Mouse (Mus musculus): ENCODE results near the gene Glp1r. TPM values are rescaled to one million over a fixed set of nuclear protein-coding genes. Genes with fewer than 3 reads are reported as not detected.

The Glp1r gene
- polyA plus RNA-seq, 1 experiment from 2014 or later, result 0.34 TPM

GRCm38 (mm10) chr17:30907577-30907976, 6.0 kb downstream of the Glp1r start:
- WGBS, result 46% methylated on average over 4 of the region's 4 CpGs
- H3K27me3 ChIP-seq (replicated peaks; ENCODE audit: control insufficient read depth, insufficient read depth, low read length), result peaks cover 15% of the 10 kb centered on the region
- H3K4me3 ChIP-seq (ENCODE audit: low read length), result no peak overlapping the region
- H3K9ac ChIP-seq (ENCODE audit: low read depth, low read length), result no peak overlapping the region
- H3K27ac ChIP-seq (ENCODE audit: low read length), result no peak overlapping the region
- peaks cover 9% of the 10 kb centered on the region; the same call in 1 of the 2 replicates for H3K4me1 ChIP-seq (ENCODE audit: control insufficient read depth, insufficient read depth, low read length)
- ATAC-seq, result no peak
- no peaks in the 10 kb centered on the region for H3K36me3 ChIP-seq (ENCODE audit: control insufficient read depth, insufficient read depth, low read length)
- H3K4me2 ChIP-seq (ENCODE audit: low read depth, low read length), result no peak overlapping the region
- H3K9me3 ChIP-seq (ENCODE audit: control insufficient read depth, low read length), result no peaks in the 10 kb centered on the region

GRCm38 (mm10) chr17:30910866-30911731, 9.5 kb downstream of the Glp1r start:
- 40% methylated on average over 27 of the region's 27 CpGs for WGBS

GRCm38 (mm10) chr17:30911732-30912088, 10.1 kb downstream of the Glp1r start:
- H3K9ac ChIP-seq (ENCODE audit: low read depth, low read length), result no peak overlapping the region
- no peaks in the 10 kb centered on the region for H3K36me3 ChIP-seq (ENCODE audit: control insufficient read depth, insufficient read depth, low read length)
- peaks cover 2% of the 10 kb centered on the region for H3K27me3 ChIP-seq (replicated peaks; ENCODE audit: control insufficient read depth, insufficient read depth, low read length)
- H3K4me2 ChIP-seq (ENCODE audit: low read depth, low read length), result no peak overlapping the region
- ATAC-seq, result no peak
- 17% methylated on average over 8 of the region's 8 CpGs for WGBS
- H3K4me3 ChIP-seq (ENCODE audit: low read length), result no peak overlapping the region
- H3K27ac ChIP-seq (ENCODE audit: low read length), result no peak overlapping the region
- peaks cover 9% of the 10 kb centered on the region; the same call in 1 of the 2 replicates for H3K4me1 ChIP-seq (ENCODE audit: control insufficient read depth, insufficient read depth, low read length)
- H3K9me3 ChIP-seq (ENCODE audit: control insufficient read depth, low read length), result no peaks in the 10 kb centered on the region

More at GRCm38 (mm10) chr17:30910866-30911731, 9.5 kb downstream of the Glp1r start:
- Histone ChIP-seq H3K27me3 (replicated peaks; ENCODE audit: control insufficient read depth, insufficient read depth, low read length) (peaks cover 2% of the 10 kb centered on the region), H3K36me3 (ENCODE audit: control insufficient read depth, insufficient read depth, low read length) (no peaks in the 10 kb centered on the region), H3K27ac (ENCODE audit: low read length) (no peak overlapping the region), H3K4me3 (ENCODE audit: low read length) (no peak overlapping the region), H3K4me1 (ENCODE audit: control insufficient read depth, insufficient read depth, low read length) (peaks cover 9% of the 10 kb centered on the region; the same call in 1 of the 2 replicates), H3K9ac (ENCODE audit: low read depth, low read length) (no peak overlapping the region), H3K4me2 (ENCODE audit: low read depth, low read length) (no peak overlapping the region), H3K9me3 (ENCODE audit: control insufficient read depth, low read length) (no peaks in the 10 kb centered on the region)
- 0 out of 2 replicates have a peak, but pooled peaks have one; percentile 26 for ATAC-seq

- peaks cover 2% of the 10 kb centered on the region for H3K27me3 ChIP-seq (replicated peaks; ENCODE audit: control insufficient read depth, insufficient read depth, low read length)
- WGBS, result 48% methylated on average over 5 of the region's 5 CpGs
- peaks cover 9% of the 10 kb centered on the region; the same call in 1 of the 2 replicates for H3K4me1 ChIP-seq (ENCODE audit: control insufficient read depth, insufficient read depth, low read length)
- H3K4me3 ChIP-seq (ENCODE audit: low read length), result no peak overlapping the region
- H3K9ac ChIP-seq (ENCODE audit: low read depth, low read length), result no peak overlapping the region
- no peak overlapping the region for H3K27ac ChIP-seq (ENCODE audit: low read length)
- no peaks in the 10 kb centered on the region for H3K36me3 ChIP-seq (ENCODE audit: control insufficient read depth, insufficient read depth, low read length)
- H3K9me3 ChIP-seq (ENCODE audit: control insufficient read depth, low read length), result no peaks in the 10 kb centered on the region
- ATAC-seq, result no peak
- no peak overlapping the region for H3K4me2 ChIP-seq (ENCODE audit: low read depth, low read length)
These were observed 10.9 kb downstream of the Glp1r start for GRCm38 (mm10) chr17:30912536-30912935.

- no peaks in the 10 kb centered on the region for H3K9me3 ChIP-seq (ENCODE audit: control insufficient read depth, low read length)
- peaks cover 9% of the 10 kb centered on the region; the same call in 1 of the 2 replicates for H3K4me1 ChIP-seq (ENCODE audit: control insufficient read depth, insufficient read depth, low read length)
- no peak overlapping the region for H3K9ac ChIP-seq (ENCODE audit: low read depth, low read length)
- no peak overlapping the region for H3K4me2 ChIP-seq (ENCODE audit: low read depth, low read length)
- no peak for ATAC-seq
- no peaks in the 10 kb centered on the region for H3K36me3 ChIP-seq (ENCODE audit: control insufficient read depth, insufficient read depth, low read length)
- no peak overlapping the region for H3K27ac ChIP-seq (ENCODE audit: low read length)
- peaks cover 2% of the 10 kb centered on the region for H3K27me3 ChIP-seq (replicated peaks; ENCODE audit: control insufficient read depth, insufficient read depth, low read length)
- no peak overlapping the region for H3K4me3 ChIP-seq (ENCODE audit: low read length)
These were observed 12.6 kb downstream of the Glp1r start for GRCm38 (mm10) chr17:30914264-30914663.

- Histone ChIP-seq H3K4me3 (ENCODE audit: low read length) (no peak overlapping the region), H3K36me3 (ENCODE audit: control insufficient read depth, insufficient read depth, low read length) (no peaks in the 10 kb centered on the region), H3K9ac (ENCODE audit: low read depth, low read length) (no peak overlapping the region), H3K4me1 (ENCODE audit: control insufficient read depth, insufficient read depth, low read length) (no peaks in the 10 kb centered on the region), H3K4me2 (ENCODE audit: low read depth, low read length) (no peak overlapping the region), H3K27ac (ENCODE audit: low read length) (no peak overlapping the region), H3K27me3 (replicated peaks; ENCODE audit: control insufficient read depth, insufficient read depth, low read length) (no peaks in the 10 kb centered on the region), H3K9me3 (ENCODE audit: control insufficient read depth, low read length) (no peaks in the 10 kb centered on the region)
- 58% methylated on average over 4 of the region's 4 CpGs for whole genome bisulfite sequencing
- no peak for ATAC-seq
These were observed 21.9 kb downstream of the Glp1r start for GRCm38 (mm10) chr17:30923566-30923965.

- no peak overlapping the region for H3K4me2 ChIP-seq (ENCODE audit: low read depth, low read length)
- 85% methylated on average over 7 of the region's 7 CpGs for WGBS
These were observed 29.2 kb downstream of the Glp1r start for GRCm38 (mm10) chr17:30930827-30931226.

GRCm38 (mm10) chr17:30932836-30933235, 31.2 kb downstream of the Glp1r start:
- no peak overlapping the region for H3K27ac ChIP-seq (ENCODE audit: low read length)
- no peak for ATAC-seq
- H3K9me3 ChIP-seq (ENCODE audit: control insufficient read depth, low read length), result no peaks in the 10 kb centered on the region
- H3K4me1 ChIP-seq (ENCODE audit: control insufficient read depth, insufficient read depth, low read length), result no peaks in the 10 kb centered on the region
- no peaks in the 10 kb centered on the region for H3K27me3 ChIP-seq (replicated peaks; ENCODE audit: control insufficient read depth, insufficient read depth, low read length)
- no peak overlapping the region for H3K9ac ChIP-seq (ENCODE audit: low read depth, low read length)
- no peak overlapping the region for H3K4me2 ChIP-seq (ENCODE audit: low read depth, low read length)
- H3K36me3 ChIP-seq (ENCODE audit: control insufficient read depth, insufficient read depth, low read length), result no peaks in the 10 kb centered on the region
- 81% methylated on average over 5 of the region's 5 CpGs for WGBS
- no peak overlapping the region for H3K4me3 ChIP-seq (ENCODE audit: low read length)

More at GRCm38 (mm10) chr17:30930827-30931226, 29.2 kb downstream of the Glp1r start:
- H3K27ac ChIP-seq (ENCODE audit: low read length), result no peak overlapping the region
- no peaks in the 10 kb centered on the region for H3K9me3 ChIP-seq (ENCODE audit: control insufficient read depth, low read length)
- no peak overlapping the region for H3K9ac ChIP-seq (ENCODE audit: low read depth, low read length)
- H3K4me3 ChIP-seq (ENCODE audit: low read length), result no peak overlapping the region
- H3K27me3 ChIP-seq (replicated peaks; ENCODE audit: control insufficient read depth, insufficient read depth, low read length), result no peaks in the 10 kb centered on the region
- H3K4me1 ChIP-seq (ENCODE audit: control insufficient read depth, insufficient read depth, low read length), result no peaks in the 10 kb centered on the region
- no peak for ATAC-seq
- H3K36me3 ChIP-seq (ENCODE audit: control insufficient read depth, insufficient read depth, low read length), result no peaks in the 10 kb centered on the region

GRCm38 (mm10) chr17:30935301-30935700, 33.7 kb downstream of the Glp1r start:
- Histone ChIP-seq H3K27me3 (replicated peaks; ENCODE audit: control insufficient read depth, insufficient read depth, low read length) (no peaks in the 10 kb centered on the region), H3K4me2 (ENCODE audit: low read depth, low read length) (no peak overlapping the region), H3K4me3 (ENCODE audit: low read length) (no peak overlapping the region), H3K9me3 (ENCODE audit: control insufficient read depth, low read length) (no peaks in the 10 kb centered on the region), H3K27ac (ENCODE audit: low read length) (no peak overlapping the region), H3K36me3 (ENCODE audit: control insufficient read depth, insufficient read depth, low read length) (no peaks in the 10 kb centered on the region), H3K4me1 (ENCODE audit: control insufficient read depth, insufficient read depth, low read length) (no peaks in the 10 kb centered on the region), H3K9ac (ENCODE audit: low read depth, low read length) (no peak overlapping the region)
- no peak for ATAC-seq
- 64% methylated on average over 5 of the region's 5 CpGs for WGBS
